Mouse (Mus musculus) lung, embryonic 16.5 days (tissue): Measurements from ENCODE around the gene Pgm3. TPM values are rescaled to one million over a fixed set of nuclear protein-coding genes. Genes with fewer than 3 reads are reported as not detected.

ENCODE experiments used
- polyA plus RNA-seq: library from polyadenylated mRNA; unstranded; fragments of >200 nt; fragmentation: Nextera tagmentation; extraction: Ambion mirVana; gene quantifications from 2 replicates; pipeline ENCODE4 v1.2.1, GENCODE M21; 2015

The Pgm3 gene
- polyA plus RNA-seq, 1 experiment from 2014 or later: 41.1 TPM

Other genes starting within 250 kb of the Pgm3 start
- gene Ube2cbp, start 106.9 kb downstream of the Pgm3 start, polyA plus RNA-seq: 3.9 and 4.1 TPM in 2 replicates
- gene Dop1a, start 104.7 kb downstream of the Pgm3 start, polyA plus RNA-seq: 12.1 and 16.0 TPM in 2 replicates
- 5.3 and 5.9 TPM in 2 replicates for gene Rwdd2a, start 149 bp upstream of the Pgm3 start, polyA plus RNA-seq
- 24.8 and 26.2 TPM in 2 replicates for gene Me1, start 124.1 kb upstream of the Pgm3 start, polyA plus RNA-seq
- 40.0 and 48.1 TPM in 2 replicates for gene Prss35, start 171.8 kb upstream of the Pgm3 start, polyA plus RNA-seq